Mouse (Mus musculus) retina, embryonic 14.5 days (tissue): ENCODE measurements around the gene Rsph10b.
A peak's percentile ranks its signal among the peaks of the same experiment; 100 is the strongest.

Source experiments
- DNase-seq: peaks from one replicate; pipeline ENCODE4 v3.0.0-alpha.2; 2015; ENCODE audit warnings: low spot score

Rsph10b gene

GRCm38 (mm10) chr5:143932831-143933230, at the start of gene Rsph10b:
Gene Rsph10b, plus strand, starts transcription at chr5:143933035.
- peak; percentile 28 for DNase-seq

GRCm38 (mm10) chr5:143885274-143885673, 47.6 kb upstream of the Rsph10b start:
- no peak for DNase-seq

GRCm38 (mm10) chr5:143890741-143891140, 42.1 kb upstream of the Rsph10b start:
- DNase-seq: no peak

- no peak for DNase-seq
These were observed 40.5 kb upstream of the Rsph10b start for GRCm38 (mm10) chr5:143892255-143892886.

DNA sequence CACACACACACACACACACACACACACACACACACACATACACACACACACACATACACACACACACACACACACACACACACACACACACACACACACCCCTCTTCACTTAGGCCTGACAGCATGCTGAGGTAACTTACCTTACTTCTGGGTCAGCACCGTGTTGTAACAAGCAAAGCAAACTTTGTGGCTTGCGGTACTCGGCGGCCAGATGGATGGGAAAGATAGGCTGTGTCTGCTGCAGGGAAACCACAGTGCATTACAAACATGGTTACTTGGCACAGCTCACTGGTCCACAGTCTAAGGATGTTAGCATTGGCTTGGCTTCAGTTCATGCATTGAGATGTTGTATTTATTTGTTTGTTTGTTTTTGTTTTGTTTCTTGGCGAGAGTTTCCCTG, 39.4 kb upstream of the Rsph10b start:
- no peak for DNase-seq

GRCm38 (mm10) chr5:143897635-143898330, 35.1 kb upstream of the Rsph10b start, which contains the start of gene Ankrd61:
Gene Ankrd61, minus strand, starts transcription at chr5:143897685.
- DNase-seq: no peak

DNA sequence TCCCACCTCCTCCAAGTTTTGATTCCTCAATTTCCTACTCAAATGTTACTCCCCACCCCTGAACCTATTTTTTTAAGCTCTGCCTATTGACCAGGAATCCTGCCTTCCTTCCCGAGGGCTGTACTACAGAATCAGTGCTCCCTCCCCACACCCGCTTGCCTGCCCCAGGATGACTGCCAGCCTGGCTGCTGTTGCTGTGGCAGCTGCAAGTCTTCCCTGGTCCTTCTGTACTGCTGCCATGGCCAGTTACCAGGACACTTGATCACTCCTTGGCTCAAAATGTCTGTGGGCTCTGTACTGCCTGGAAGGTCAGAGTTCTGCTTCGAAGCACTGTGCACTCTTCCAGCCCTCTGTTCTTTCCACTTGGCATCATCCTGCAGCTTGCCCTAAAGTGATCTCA, 30.7 kb upstream of the Rsph10b start:
- DNase-seq: no peak

DNA sequence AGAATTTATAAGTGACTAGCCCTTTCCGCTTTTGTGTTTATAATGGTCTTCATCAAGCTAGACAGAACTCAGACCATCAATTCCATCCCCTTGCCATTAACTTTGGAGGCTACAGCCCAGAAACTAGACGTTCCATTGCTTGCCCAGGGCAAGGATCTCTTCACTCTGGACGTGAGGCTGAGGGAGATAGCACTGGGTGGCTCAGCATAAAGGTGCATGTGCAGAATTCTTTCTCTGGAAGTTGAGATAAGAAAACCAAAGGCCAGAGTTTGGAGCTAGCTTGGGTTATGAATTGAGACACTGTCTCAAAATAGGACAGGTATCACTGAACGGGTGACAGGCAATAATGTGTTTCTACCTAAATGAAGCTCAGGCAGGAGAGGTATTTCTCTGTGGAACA, 29.0 kb upstream of the Rsph10b start:
- no peak for DNase-seq

- DNase-seq: no peak
These were observed 26.4 kb upstream of the Rsph10b start for GRCm38 (mm10) chr5:143906429-143906828.

DNA sequence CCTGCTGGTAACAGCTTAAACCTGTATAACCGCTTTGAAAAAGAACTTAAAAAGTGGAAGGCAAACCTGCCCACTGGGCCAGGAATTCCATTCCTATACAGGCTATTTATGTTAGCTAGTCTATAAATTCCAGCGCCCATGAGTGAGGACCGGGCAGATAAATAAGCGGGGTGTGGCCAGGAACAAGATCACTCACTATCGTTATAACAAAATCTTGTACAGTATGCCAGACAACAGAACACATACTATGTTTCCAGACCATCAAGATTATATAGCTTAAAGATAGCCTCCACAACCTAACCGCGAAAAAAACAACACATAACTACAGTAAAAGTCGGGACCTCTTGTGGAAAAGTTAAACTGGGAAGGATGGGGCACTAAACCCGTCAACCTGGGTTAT, 23.9 kb upstream of the Rsph10b start:
- no peak for DNase-seq

DNA sequence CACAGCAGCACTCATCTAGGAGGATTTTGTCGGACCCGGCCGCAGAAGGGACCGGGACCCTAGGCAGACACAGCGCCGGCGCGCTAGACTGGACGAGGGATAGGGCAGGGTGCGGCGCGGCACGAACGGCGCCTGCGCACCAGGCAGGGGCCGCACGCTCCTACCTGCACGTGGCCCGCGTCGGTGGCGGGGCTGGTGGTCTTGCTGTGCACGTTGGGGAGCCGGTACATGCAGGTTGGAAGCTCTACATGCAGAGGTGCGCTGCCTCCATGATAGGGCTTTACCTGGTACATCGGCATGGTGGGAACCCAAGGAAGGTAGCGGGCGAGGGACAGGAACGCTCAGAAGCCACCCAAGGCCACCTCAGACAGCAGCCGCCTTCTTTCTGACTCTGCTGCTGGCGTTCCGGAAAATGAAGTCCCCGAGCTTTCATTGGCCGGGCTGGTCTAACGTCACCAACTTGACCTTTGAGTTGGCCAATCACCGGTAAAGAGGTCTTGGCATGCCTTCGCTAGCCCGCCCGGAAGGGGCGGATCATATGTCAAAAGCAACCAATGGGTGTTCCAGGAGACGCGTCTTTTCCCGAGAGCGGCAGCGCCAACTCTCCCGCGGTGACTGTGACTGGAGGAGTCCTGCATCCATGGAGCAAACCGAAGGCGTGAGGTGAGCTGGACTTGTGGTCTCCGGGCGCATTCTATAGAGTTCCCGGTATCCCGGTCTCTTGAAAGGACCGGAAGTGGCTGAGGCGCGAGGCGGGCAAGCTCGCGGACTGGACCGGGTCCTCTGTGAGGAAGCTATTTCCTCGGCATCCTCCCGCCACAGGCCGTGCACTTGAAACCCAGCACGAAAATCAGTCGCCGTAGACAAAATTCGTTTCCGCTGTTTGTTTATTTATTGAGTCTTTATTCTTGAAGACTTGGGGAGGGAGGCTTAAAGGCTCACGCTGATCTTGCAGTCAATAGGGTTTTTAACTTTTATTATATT, 23.1 kb upstream of the Rsph10b start, which contains the start of the genes Aimp2 and Pms2:
Gene Aimp2, minus strand, starts transcription at position 431 of the 984 bp plus-strand sequence.
Gene Pms2, plus strand, starts transcription at position 548 of the 984 bp plus-strand sequence.
- peak; percentile 98 for DNase-seq

GRCm38 (mm10) chr5:143916221-143916620, 16.6 kb upstream of the Rsph10b start:
- no peak for DNase-seq

DNA sequence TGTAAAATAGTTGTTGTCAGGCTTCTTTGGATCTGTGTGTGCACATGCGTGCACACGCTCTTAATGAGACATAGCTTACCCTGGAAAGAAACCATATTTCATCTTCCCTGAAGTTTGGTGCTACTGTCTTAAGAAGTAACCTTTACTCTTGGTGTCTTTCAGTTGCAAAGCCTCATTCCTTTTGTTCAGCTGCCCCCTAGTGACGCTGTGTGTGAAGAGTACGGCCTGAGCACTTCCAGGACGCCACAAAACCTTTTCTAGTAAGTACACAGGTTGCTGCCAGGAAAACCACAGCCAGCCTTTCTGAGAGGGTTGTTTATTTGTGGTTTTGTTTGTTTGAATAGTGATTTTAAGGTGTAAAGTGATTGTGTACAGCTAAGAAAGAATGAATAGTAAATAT, 15.4 kb upstream of the Rsph10b start:
- peak; percentile 61 for DNase-seq

GRCm38 (mm10) chr5:143918120-143918519, 14.7 kb upstream of the Rsph10b start:
- DNase-seq: no peak

DNA sequence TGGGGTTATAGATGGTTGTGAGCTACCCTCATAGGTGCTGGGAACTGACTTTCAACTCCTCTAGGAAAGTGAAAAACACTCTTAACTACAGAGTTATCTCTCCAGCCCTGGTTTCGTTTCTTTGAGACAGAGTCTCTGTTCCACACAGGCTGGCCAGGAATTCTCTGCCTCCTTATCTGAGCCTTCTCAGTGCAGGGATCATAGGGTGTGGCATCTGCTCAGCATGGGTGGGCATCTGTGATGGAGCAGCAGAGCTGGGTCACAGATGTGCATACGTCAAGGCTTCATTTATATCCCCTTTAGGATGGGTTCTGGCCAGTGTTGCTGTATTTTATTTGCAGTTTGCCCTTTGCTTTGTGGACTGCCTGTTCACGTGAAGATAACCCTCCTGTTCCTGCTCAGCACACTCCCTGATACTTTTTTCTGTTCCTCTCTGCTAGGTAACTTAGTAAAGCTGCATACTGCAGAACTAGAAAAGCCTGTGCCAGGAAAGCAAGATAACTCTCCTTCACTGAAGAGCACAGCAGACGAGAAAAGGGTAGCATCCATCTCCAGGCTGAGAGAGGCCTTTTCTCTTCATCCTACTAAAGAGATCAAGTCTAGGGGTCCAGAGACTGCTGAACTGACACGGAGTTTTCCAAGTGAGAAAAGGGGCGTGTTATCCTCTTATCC, 7.9 kb upstream of the Rsph10b start:
- no peak for DNase-seq

DNA sequence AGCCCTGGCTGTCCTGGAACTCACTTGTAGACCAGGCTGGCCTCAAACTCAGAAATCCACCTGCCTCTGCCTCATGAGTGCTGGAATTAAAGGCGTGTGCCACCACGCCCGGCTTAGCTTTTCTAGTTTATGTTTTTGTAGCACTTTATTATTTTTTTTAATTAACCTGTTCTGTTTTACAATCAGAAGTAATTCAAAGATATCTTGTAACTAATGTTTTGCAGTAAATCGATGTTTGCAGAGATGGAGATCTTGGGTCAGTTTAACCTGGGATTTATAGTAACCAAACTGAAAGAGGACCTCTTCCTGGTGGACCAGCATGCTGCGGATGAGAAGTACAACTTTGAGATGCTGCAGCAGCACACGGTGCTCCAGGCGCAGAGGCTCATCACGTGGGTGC, 5.0 kb upstream of the Rsph10b start, which contains the start of gene Gm42421:
Gene Gm42421, plus strand, starts transcription at position 301 of the 400 bp plus-strand sequence.
- DNase-seq: no peak

GRCm38 (mm10) chr5:143929291-143929690, 3.5 kb upstream of the Rsph10b start:
- no peak for DNase-seq

- no peak for DNase-seq
These were observed 2.2 kb upstream of the Rsph10b start for GRCm38 (mm10) chr5:143930656-143931055.

DNA sequence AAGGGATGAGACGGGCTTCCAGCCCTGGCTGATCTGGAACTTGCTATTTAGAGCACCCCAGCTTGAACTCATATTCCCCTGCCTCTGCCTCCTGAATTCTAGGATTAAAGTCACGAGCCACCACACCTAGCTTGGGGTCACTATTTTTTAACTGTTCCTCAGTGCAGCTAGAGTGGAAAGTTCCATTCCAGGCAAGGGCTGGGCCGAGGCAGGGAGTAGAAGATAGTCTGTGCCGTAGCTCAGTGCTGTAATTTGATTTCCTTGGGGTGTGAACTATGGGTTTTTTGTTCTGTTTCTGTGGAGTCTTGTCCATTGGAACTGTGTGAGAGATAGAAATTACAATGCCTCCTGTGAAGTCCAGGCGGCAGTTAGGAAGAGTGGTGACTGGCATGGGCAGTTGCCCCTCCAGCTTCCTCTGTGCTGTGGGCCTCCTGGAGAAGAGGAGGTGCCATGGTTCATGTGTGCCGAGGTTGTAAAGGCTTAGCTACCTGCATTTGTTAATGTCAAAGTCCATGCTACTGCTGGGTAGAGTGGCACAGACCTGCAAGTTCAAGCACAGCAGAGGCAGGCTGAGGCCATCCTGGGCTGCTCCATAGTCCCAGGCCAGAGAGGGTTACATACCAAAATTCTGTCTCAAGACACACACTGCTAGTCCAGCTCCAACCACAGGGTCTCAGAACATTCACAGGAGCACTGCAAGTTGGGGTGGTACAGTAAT, 813 bp upstream of the Rsph10b start:
- DNase-seq: no peak

DNA sequence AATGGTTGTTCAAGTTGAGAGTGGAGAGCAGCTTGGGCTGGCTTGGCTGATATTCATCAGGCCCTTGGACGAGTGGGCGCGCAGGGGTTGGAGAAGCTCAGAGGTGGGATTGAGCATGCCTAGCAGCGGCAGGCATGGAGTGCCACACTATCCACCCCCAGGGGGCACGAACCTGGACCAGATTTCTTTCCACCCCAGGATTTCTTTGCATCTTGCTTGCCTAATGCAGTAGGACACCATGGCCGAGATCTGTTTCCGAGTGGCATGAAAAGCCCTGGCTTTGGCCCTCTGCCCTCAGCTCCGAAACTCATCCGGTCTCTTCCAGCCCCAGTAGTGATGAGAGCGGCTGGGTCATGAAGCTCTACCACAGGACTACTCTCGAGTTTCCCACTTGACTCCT, 579 bp downstream of the Rsph10b start:
- no peak for DNase-seq

- peak; percentile 5 for DNase-seq
These were observed 1.0 kb downstream of the Rsph10b start for GRCm38 (mm10) chr5:143933875-143934274.
